Comparison of ENCODE assay signal across 1 mouse cellular context in the genomic region with DNA sequence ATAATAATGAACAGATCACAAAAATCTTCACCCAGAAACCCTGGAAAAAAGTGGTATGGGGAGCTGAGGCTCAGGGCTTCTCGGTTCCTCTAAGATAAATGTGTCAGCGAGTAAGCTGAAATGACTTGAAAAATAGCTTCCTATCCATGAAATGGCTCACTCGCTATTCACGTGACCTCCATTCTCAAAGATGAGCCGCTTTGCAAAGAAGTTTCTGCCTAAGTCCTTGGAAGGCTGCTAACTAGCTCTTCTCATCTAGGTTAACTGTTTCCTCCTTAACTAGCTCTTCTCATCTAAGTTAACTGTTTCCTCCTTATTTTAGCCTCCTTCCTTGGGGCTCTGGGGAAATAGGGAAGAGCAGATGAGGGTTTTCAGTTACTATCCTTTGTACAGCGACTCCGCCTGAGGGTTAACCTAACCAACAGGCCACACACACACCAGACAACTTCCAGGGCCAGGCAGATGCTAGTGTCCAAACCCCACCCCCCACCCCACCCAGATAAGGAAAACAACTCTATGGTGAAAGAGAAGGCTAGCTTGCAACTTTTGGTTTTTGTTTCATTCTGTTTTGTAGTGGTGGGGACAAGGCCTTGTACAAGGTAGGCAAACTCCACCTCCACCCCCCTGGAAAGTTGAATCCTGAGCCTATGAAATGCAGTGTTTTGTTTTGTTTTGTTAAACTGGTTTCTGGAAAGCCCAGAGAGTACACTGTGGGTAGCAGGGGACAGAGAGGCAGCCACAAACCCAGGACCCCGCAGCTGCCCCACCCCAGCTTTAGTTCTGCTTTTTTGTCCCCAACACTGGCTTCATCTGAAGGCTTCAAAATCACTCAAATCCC.
TF ChIP-seq lines count a peak whose summit lies in the region.

No protein-coding gene starts in this region.

TF ChIP-seq in CH12.LX, 34 proteins besides CTCF, POLR2A, EP300 and RAD21:
- TF ChIP-seq TBP (conservative IDR thresholded peaks at IDR 0.05; ENCODE audit: low read depth, low read length) (no peak), MYC (IDR thresholded peaks at IDR 0.05; ENCODE audit: low read depth, low read length) (no peak), USF2 (conservative IDR thresholded peaks at IDR 0.05; ENCODE audit: low read depth, low read length) (peak; percentile 35), NELFE (IDR thresholded peaks at IDR 0.05; ENCODE audit: low read depth, low read length) (0 out of 2 replicates have a peak, but pooled peaks have one; percentile 13), IRF4 (IDR thresholded peaks at IDR 0.05; ENCODE audit: low read depth, low read length) (peak; percentile 66; the same call in 1 of the 2 replicates), ZKSCAN1 (IDR thresholded peaks at IDR 0.05; ENCODE audit: borderline replicate concordance, low read depth, low read length) (no peak; the same call in 1 of the 2 replicates), MAFK (IDR thresholded peaks at IDR 0.05; ENCODE audit: insufficient replicate concordance, low read length) (0 out of 2 replicates have a peak, but pooled peaks have one; percentile 42), MXI1 (IDR thresholded peaks at IDR 0.05; ENCODE audit: low read depth, low read length) (peak; percentile 23; the same call in 1 of the 2 replicates), MAX (IDR thresholded peaks at IDR 0.05; ENCODE audit: low read length) (no peak), ZC3H11A (IDR thresholded peaks at IDR 0.05; ENCODE audit: low read depth, low read length) (no peak), PAX5 (IDR thresholded peaks at IDR 0.05; ENCODE audit: low read length) (no peak), CHD1 (IDR thresholded peaks at IDR 0.05; ENCODE audit: low read depth, low read length) (no peak), BHLHE40 (IDR thresholded peaks at IDR 0.05; ENCODE audit: low read depth, low read length) (peak; percentile 94), SIN3A (IDR thresholded peaks at IDR 0.05; ENCODE audit: low read length) (peak; percentile 38), CHD2 (IDR thresholded peaks at IDR 0.05; ENCODE audit: low read length) (peak; percentile 21; the same call in 1 of the 2 replicates), ELF1 (IDR thresholded peaks at IDR 0.05; ENCODE audit: low read depth, low read length) (0 out of 2 replicates have a peak, but pooled peaks have one; percentile 10), E2F4 (IDR thresholded peaks at IDR 0.05; ENCODE audit: insufficient replicate concordance, low read depth, low read length) (no peak), MEF2A (IDR thresholded peaks at IDR 0.05; ENCODE audit: borderline replicate concordance, low read depth, low read length) (no peak), GABPA (IDR thresholded peaks at IDR 0.05; ENCODE audit: insufficient replicate concordance, low read depth, low read length) (no peak), RCOR1 (conservative IDR thresholded peaks at IDR 0.05; ENCODE audit: low read depth, low read length) (peak; percentile 58), UBTF (IDR thresholded peaks at IDR 0.05; ENCODE audit: low read depth, low read length) (no peak), HCFC1 (IDR thresholded peaks at IDR 0.05; ENCODE audit: low read depth, low read length) (peak; percentile 43), TCF12 (IDR thresholded peaks at IDR 0.05; ENCODE audit: low read depth, low read length) (peak; percentile 57; the same call in 1 of the 2 replicates), SMC3 (IDR thresholded peaks at IDR 0.05; ENCODE audit: low read depth, low read length) (no peak), ETS1 (conservative IDR thresholded peaks at IDR 0.05; ENCODE audit: low read depth, low read length) (peak; percentile 60), MAZ (IDR thresholded peaks at IDR 0.05; ENCODE audit: low read depth, low read length) (0 out of 2 replicates have a peak, but pooled peaks have one; percentile 63), JUN (IDR thresholded peaks at IDR 0.05; ENCODE audit: insufficient read depth, low read depth, low read length) (no peak), JUND (conservative IDR thresholded peaks at IDR 0.05; ENCODE audit: low read depth, low read length) (no peak), USF1 (IDR thresholded peaks at IDR 0.05; ENCODE audit: low read depth, low read length) (peak; percentile 46), KAT2A (IDR thresholded peaks at IDR 0.05; ENCODE audit: insufficient replicate concordance, low read length) (0 out of 2 replicates have a peak, but pooled peaks have one; percentile 14), ZMIZ1 (IDR thresholded peaks at IDR 0.05; ENCODE audit: low read depth, low read length) (no peak)
